Mouse (Mus musculus) midbrain, embryonic 13.5 days (tissue): Measurements from ENCODE around the gene Med26. TPM values are rescaled to one million over a fixed set of nuclear protein-coding genes. Genes with fewer than 3 reads are reported as not detected.

Experiments
- ATAC-seq: fragments of 200-750 bp; cut with Nextera tagmentation; 2 replicates; pipeline ENCODE4 v1.8.0; 2017; ENCODE audit warnings: mild to moderate bottlenecking, moderate TSS enrichment, moderate library complexity
- H3K27ac ChIP-seq: fragments of 300-500 bp; sonication (generic); 2 replicates; pipeline ENCODE4 v1.5.1; 2015; ENCODE audit warnings: inconsistent platforms, mild to moderate bottlenecking, moderate library complexity
- H3K27me3 ChIP-seq: fragments of 300-500 bp; sonication (generic); 2 replicates; pipeline ENCODE4 v1.6.1; 2015; ENCODE audit warnings: mild to moderate bottlenecking, inconsistent platforms
- H3K36me3 ChIP-seq: fragments of 300-500 bp; sonication (generic); 2 replicates; pipeline ENCODE4 v1.6.1; 2015; ENCODE audit warnings: mild to moderate bottlenecking, inconsistent platforms
- H3K4me1 ChIP-seq: fragments of 300-500 bp; sonication (generic); replicated peaks from 2 replicates; pipeline ENCODE4 v1.6.1; 2015; ENCODE audit warnings: inconsistent platforms
- H3K4me2 ChIP-seq: fragments of 300-500 bp; sonication (generic); replicated peaks from 2 replicates; pipeline ENCODE4 v1.6.1; 2015; ENCODE audit warnings: moderate library complexity, mild to moderate bottlenecking, inconsistent platforms
- H3K4me3 ChIP-seq: fragments of 300-500 bp; sonication (generic); replicated peaks from 2 replicates; pipeline ENCODE4 v1.5.1; 2015; ENCODE audit warnings: mild to moderate bottlenecking, inconsistent platforms
- H3K9ac ChIP-seq: fragments of 300-500 bp; sonication (generic); replicated peaks from 2 replicates; pipeline ENCODE4 v1.6.1; 2015; ENCODE audit warnings: mild to moderate bottlenecking, inconsistent platforms
- H3K9me3 ChIP-seq: fragments of 300-500 bp; sonication (generic); 2 replicates; pipeline ENCODE4 v1.6.1; 2016; ENCODE audit warnings: mild to moderate bottlenecking, inconsistent platforms
- WGBS: fragments of 180-500 bp; shearing (Covaris S2); methylation state at CpG from one replicate; pipeline ENCODE4 v1.1.7; 2015; 5-methylcytosine and 5-hydroxymethylcytosine counted together
- polyA plus RNA-seq: library from polyadenylated mRNA; unstranded; fragments of >200 nt; fragmentation: Nextera tagmentation; extraction: Ambion mirVana; gene quantifications from 2 replicates; pipeline ENCODE4 v1.2.1, GENCODE M21; 2015

Gene Med26
- polyA plus RNA-seq, 1 experiment from 2014 or later = 17.7 TPM

- Histone ChIP-seq H3K27me3 (no peaks in the 10 kb centered on the region), H3K9ac (no peak overlapping the region), H3K4me3 (no peak overlapping the region), H3K9me3 (no peaks in the 10 kb centered on the region), H3K4me1 (peaks cover 14% of the 10 kb centered on the region), H3K36me3 (peaks cover 30% of the 10 kb centered on the region), H3K27ac (no peak overlapping the region), H3K4me2 (no peak overlapping the region)
- ATAC-seq = no peak
- WGBS = 96% methylated on average over 1 of the region's 1 CpGs
Measured at GRCm38 (mm10) chr8:72497911-72498310, 50.2 kb downstream of the Med26 start.

GRCm38 (mm10) chr8:72496217-72496616 is 51.9 kb downstream of the Med26 start:
- ATAC-seq = no peak
- no peak overlapping the region for H3K4me3 ChIP-seq
- H3K4me1 ChIP-seq = peaks cover 20% of the 10 kb centered on the region
- no peaks in the 10 kb centered on the region for H3K27me3 ChIP-seq
- H3K36me3 ChIP-seq = peaks cover 30% of the 10 kb centered on the region
- 91% methylated on average over 19 of the region's 19 CpGs for WGBS
- H3K4me2 ChIP-seq = no peak overlapping the region
- no peak overlapping the region for H3K9ac ChIP-seq
- no peak overlapping the region for H3K27ac ChIP-seq
- no peaks in the 10 kb centered on the region for H3K9me3 ChIP-seq

GRCm38 (mm10) chr8:72495411-72496111 is 52.5 kb downstream of the Med26 start:
- Histone ChIP-seq H3K27me3 (no peaks in the 10 kb centered on the region), H3K27ac (no peak overlapping the region), H3K4me1 (peaks cover 25% of the 10 kb centered on the region), H3K9me3 (no peaks in the 10 kb centered on the region), H3K36me3 (peaks cover 30% of the 10 kb centered on the region), H3K4me2 (no peak overlapping the region), H3K9ac (no peak overlapping the region), H3K4me3 (no peak overlapping the region)
- no peak for ATAC-seq
- WGBS = 88% methylated on average over 23 of the region's 23 CpGs

GRCm38 (mm10) chr8:72493381-72493780 is 54.7 kb downstream of the Med26 start:
- peak overlapping the region; percentile 90 for H3K4me3 ChIP-seq
- WGBS = 12% methylated on average over 8 of the region's 8 CpGs
- peak overlapping the region; percentile 71 for H3K9ac ChIP-seq

GRCm38 (mm10) chr8:72492622-72493081 is 55.4 kb downstream of the Med26 start:
- Histone ChIP-seq H3K9me3 (no peaks in the 10 kb centered on the region), H3K4me3 (peak overlapping the region; percentile 90), H3K27me3 (no peaks in the 10 kb centered on the region), H3K4me2 (peak overlapping the region; percentile 96), H3K27ac (peak overlapping the region; percentile 76), H3K36me3 (peaks cover 48% of the 10 kb centered on the region), H3K4me1 (peaks cover 25% of the 10 kb centered on the region), H3K9ac (peak overlapping the region; percentile 91)
- 0% methylated on average over 46 of the region's 56 CpGs for WGBS
- ATAC-seq = peak; percentile 97

More at GRCm38 (mm10) chr8:72493381-72493780, 54.7 kb downstream of the Med26 start:
- peak overlapping the region; percentile 69 for H3K27ac ChIP-seq
- H3K4me1 ChIP-seq = peaks cover 25% of the 10 kb centered on the region
- H3K27me3 ChIP-seq = no peaks in the 10 kb centered on the region
- H3K9me3 ChIP-seq = no peaks in the 10 kb centered on the region
- ATAC-seq = no peak
- peak overlapping the region; percentile 87 for H3K4me2 ChIP-seq
- H3K36me3 ChIP-seq = peaks cover 42% of the 10 kb centered on the region

- peaks cover 49% of the 10 kb centered on the region for H3K36me3 ChIP-seq
- peak; percentile 76 for ATAC-seq
- H3K27ac ChIP-seq = peak within 1 kb of the TSS; percentile 76
- peak within 1 kb of the TSS; percentile 96 for H3K4me2 ChIP-seq
- WGBS = 1% methylated on average over 61 of the region's 98 CpGs
- peaks cover 25% of the 10 kb centered on the region for H3K4me1 ChIP-seq
- no peaks in the 10 kb centered on the region for H3K27me3 ChIP-seq
- H3K4me3 ChIP-seq = peak within 1 kb of the TSS; percentile 90
- no peaks in the 10 kb centered on the region for H3K9me3 ChIP-seq
- peak within 1 kb of the TSS; percentile 91 for H3K9ac ChIP-seq
Measured at GRCm38 (mm10) chr8:72491680-72492621, 56.1 kb downstream of the Med26 start, which contains the start of gene Slc35e1. Gene Slc35e1, minus strand, starts transcription at chr8:72492614.

- 81% methylated on average over 2 of the region's 2 CpGs for WGBS
- no peak for ATAC-seq
- H3K4me3 ChIP-seq = peak overlapping the region; percentile 90
- H3K27me3 ChIP-seq = no peaks in the 10 kb centered on the region
- no peak overlapping the region for H3K27ac ChIP-seq
- H3K9ac ChIP-seq = peak overlapping the region; percentile 91
- peaks cover 25% of the 10 kb centered on the region for H3K4me1 ChIP-seq
- H3K9me3 ChIP-seq = no peaks in the 10 kb centered on the region
- peaks cover 44% of the 10 kb centered on the region for H3K36me3 ChIP-seq
- H3K4me2 ChIP-seq = peak overlapping the region; percentile 96
Measured at GRCm38 (mm10) chr8:72491017-72491416, 57.1 kb downstream of the Med26 start.

GRCm38 (mm10) chr8:72487014-72487413 is 61.1 kb downstream of the Med26 start:
- Histone ChIP-seq H3K4me1 (peaks cover 12% of the 10 kb centered on the region), H3K36me3 (peaks cover 60% of the 10 kb centered on the region)

GRCm38 (mm10) chr8:72485456-72486199 is 62.4 kb downstream of the Med26 start:
- Histone ChIP-seq H3K4me1 (no peaks in the 10 kb centered on the region), H3K27me3 (no peaks in the 10 kb centered on the region), H3K27ac (no peak overlapping the region), H3K4me2 (no peak overlapping the region), H3K9me3 (no peaks in the 10 kb centered on the region), H3K9ac (no peak overlapping the region), H3K36me3 (peaks cover 69% of the 10 kb centered on the region), H3K4me3 (no peak overlapping the region)
- WGBS = 92% methylated on average over 6 of the region's 6 CpGs
- ATAC-seq = no peak

More at GRCm38 (mm10) chr8:72487014-72487413, 61.1 kb downstream of the Med26 start:
- no peak overlapping the region for H3K4me2 ChIP-seq
- no peaks in the 10 kb centered on the region for H3K9me3 ChIP-seq
- no peak for ATAC-seq
- no peak overlapping the region for H3K27ac ChIP-seq
- no peak overlapping the region for H3K4me3 ChIP-seq
- no peak overlapping the region for H3K9ac ChIP-seq
- H3K27me3 ChIP-seq = no peaks in the 10 kb centered on the region

- Histone ChIP-seq H3K27ac (peak within 1 kb of the TSS; percentile 86), H3K4me3 (peak within 1 kb of the TSS; percentile 85), H3K27me3 (no peaks in the 10 kb centered on the region), H3K9me3 (no peaks in the 10 kb centered on the region), H3K9ac (peak within 1 kb of the TSS; percentile 87), H3K4me1 (peaks cover 28% of the 10 kb centered on the region), H3K36me3 (peaks cover 39% of the 10 kb centered on the region), H3K4me2 (peak within 1 kb of the TSS; percentile 97)
- peak; percentile 97 for ATAC-seq
- WGBS = under 1% methylated on average over 79 of the region's 80 CpGs
Measured at GRCm38 (mm10) chr8:72474826-72475546, 73.1 kb downstream of the Med26 start, which contains the start of gene Cherp. Gene Cherp, minus strand, starts transcription at chr8:72475226.

GRCm38 (mm10) chr8:72470684-72471083 is 77.4 kb downstream of the Med26 start:
- Histone ChIP-seq H3K4me1 (peaks cover 17% of the 10 kb centered on the region), H3K36me3 (peaks cover 77% of the 10 kb centered on the region), H3K27ac (no peak overlapping the region), H3K4me3 (no peak overlapping the region), H3K9me3 (no peaks in the 10 kb centered on the region), H3K4me2 (no peak overlapping the region), H3K27me3 (no peaks in the 10 kb centered on the region), H3K9ac (no peak overlapping the region)
- 94% methylated on average over 7 of the region's 7 CpGs for WGBS
- no peak for ATAC-seq
